Mouse (Mus musculus) hindbrain, postnatal 0 days (tissue): ENCODE measurements around the gene Slc29a1. TPM values are rescaled to one million over a fixed set of nuclear protein-coding genes. Genes with fewer than 3 reads are reported as not detected.

ENCODE experiments used
- ATAC-seq: fragments of 200-750 bp; cut with Nextera tagmentation; 2 replicates; pipeline ENCODE4 v1.8.0; 2017; ENCODE audit warnings: mild to moderate bottlenecking, moderate TSS enrichment, moderate library complexity
- DNase-seq: peaks from one replicate; pipeline ENCODE4 v3.0.0-alpha.2; 2015; ENCODE audit warnings: low spot score
- H3K27ac ChIP-seq: fragments of 300-500 bp; sonication (generic); 2 replicates; pipeline ENCODE4 v1.5.1; 2014; ENCODE audit warnings: mild to moderate bottlenecking
- H3K27me3 ChIP-seq: fragments of 300-500 bp; sonication (generic); 2 replicates; pipeline ENCODE4 v1.6.1; 2014; ENCODE audit warnings: low read length, mixed read lengths; ENCODE audit not compliant: insufficient read depth
- H3K36me3 ChIP-seq: fragments of 300-500 bp; sonication (generic); 2 replicates; pipeline ENCODE4 v1.6.1; 2014; ENCODE audit warnings: low read length, mixed read lengths; ENCODE audit not compliant: insufficient read depth
- H3K4me1 ChIP-seq: fragments of 300-500 bp; sonication (generic); 2 replicates; pipeline ENCODE4 v1.6.1; 2014; ENCODE audit warnings: antibody characterized with exemption, low read length, mixed read lengths; ENCODE audit not compliant: insufficient read depth
- H3K4me2 ChIP-seq: fragments of 300-500 bp; sonication (generic); 2 replicates; pipeline ENCODE4 v1.6.1; 2014; ENCODE audit warnings: low read depth, mild to moderate bottlenecking, low read length, moderate library complexity, mixed read lengths
- H3K4me3 ChIP-seq: fragments of 300-500 bp; sonication (generic); 2 replicates; pipeline ENCODE4 v1.5.1; 2014; ENCODE audit warnings: low read length
- H3K9ac ChIP-seq: fragments of 300-500 bp; sonication (generic); replicated peaks from 2 replicates; pipeline ENCODE4 v1.6.1; 2014; ENCODE audit warnings: mild to moderate bottlenecking, low read length, moderate library complexity, mixed read lengths
- H3K9me3 ChIP-seq: fragments of 300-500 bp; sonication (generic); 2 replicates; pipeline ENCODE4 v1.6.1; 2016; ENCODE audit warnings: low read length, mixed read lengths
- CTCF ChIP-seq: IDR thresholded peaks from 2 replicates; pipeline ENCODE4 v1.5.1; 2016; ENCODE audit warnings: antibody characterized with exemption, control low read depth, low read depth
- WGBS: fragments of 180-500 bp; shearing (Covaris S2); extraction: QIAGEN DNeasy Blood & Tissue Kit; methylation state at CpG from one replicate; pipeline ENCODE4 v1.1.7; 2014; 5-methylcytosine and 5-hydroxymethylcytosine counted together
- polyA plus RNA-seq: library from polyadenylated mRNA; unstranded; fragments of >200 nt; fragmentation: Nextera tagmentation; extraction: Ambion mirVana; gene quantifications from 2 replicates; pipeline ENCODE4 v1.2.1, GENCODE M21; 2015
- total RNA-seq: library from RNA; depleted of rRNA; stranded (reverse); fragments of >200 nt; gene quantifications from 2 replicates; pipeline ENCODE4 v1.2.3, GENCODE M21; 2014

Slc29a1 gene
- total and polyA plus RNA-seq, 2 experiments from 2014 or later, result 60.6 to 170 TPM

DNA sequence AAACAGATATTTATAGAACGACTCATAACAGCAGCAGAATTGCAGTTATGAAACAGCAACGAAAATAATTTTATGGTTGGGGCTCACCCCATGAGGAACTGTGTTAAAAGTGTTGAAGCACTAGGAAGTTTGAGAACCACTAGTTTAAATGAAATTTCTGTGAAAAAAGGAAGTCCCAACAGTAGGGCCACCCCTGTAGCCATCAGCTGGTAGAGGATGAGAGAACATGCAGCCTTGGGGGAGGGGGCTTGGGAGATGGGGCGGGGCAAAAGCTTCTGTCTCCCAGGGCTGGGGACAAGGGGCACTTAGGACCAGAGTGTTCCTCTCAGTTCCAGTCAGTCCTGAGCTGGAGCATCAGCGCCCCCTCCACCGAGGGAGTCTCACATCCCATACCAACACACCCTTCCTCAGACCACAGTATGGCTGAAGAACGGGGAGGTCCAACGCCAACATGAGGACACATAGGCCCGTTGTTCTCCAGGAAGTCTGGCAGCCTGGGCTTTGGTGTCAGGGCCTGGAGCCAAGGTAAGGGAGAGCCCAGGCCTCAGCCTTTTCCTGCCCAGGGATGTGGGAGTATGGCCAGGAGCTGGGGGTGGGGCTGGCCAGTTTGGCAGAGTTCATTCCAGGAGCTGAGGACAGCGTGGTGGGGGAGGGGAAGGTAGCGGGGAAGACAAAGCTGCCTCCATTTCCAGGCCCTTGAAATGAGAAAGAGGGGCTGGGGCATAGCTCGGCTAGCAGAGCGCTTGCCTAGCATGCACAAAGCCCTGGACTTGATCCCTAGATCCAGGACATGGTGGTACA, 15.1 kb downstream of the Slc29a1 start:
- no peak for TF ChIP-seq CTCF
- no peaks in the 10 kb centered on the region for H3K9me3 ChIP-seq
- ATAC-seq (peak; percentile 84), DNase-seq (peak; percentile 85)
- 0 out of 2 replicates have a peak overlapping the region, but pooled peaks have one; percentile 6 for H3K9ac ChIP-seq
- 0 out of 2 replicates have a peak overlapping the region, but pooled peaks have one; percentile 6 for H3K4me2 ChIP-seq
- WGBS, result 31% methylated on average over 12 of the region's 12 CpGs
- H3K27ac ChIP-seq, result peak overlapping the region; percentile 81
- no peaks in the 10 kb centered on the region for H3K27me3 ChIP-seq
- no peak overlapping the region for H3K4me3 ChIP-seq
- no peaks in the 10 kb centered on the region for H3K36me3 ChIP-seq
- H3K4me1 ChIP-seq, result no peaks in the 10 kb centered on the region; the same call in 1 of the 2 replicates

DNA sequence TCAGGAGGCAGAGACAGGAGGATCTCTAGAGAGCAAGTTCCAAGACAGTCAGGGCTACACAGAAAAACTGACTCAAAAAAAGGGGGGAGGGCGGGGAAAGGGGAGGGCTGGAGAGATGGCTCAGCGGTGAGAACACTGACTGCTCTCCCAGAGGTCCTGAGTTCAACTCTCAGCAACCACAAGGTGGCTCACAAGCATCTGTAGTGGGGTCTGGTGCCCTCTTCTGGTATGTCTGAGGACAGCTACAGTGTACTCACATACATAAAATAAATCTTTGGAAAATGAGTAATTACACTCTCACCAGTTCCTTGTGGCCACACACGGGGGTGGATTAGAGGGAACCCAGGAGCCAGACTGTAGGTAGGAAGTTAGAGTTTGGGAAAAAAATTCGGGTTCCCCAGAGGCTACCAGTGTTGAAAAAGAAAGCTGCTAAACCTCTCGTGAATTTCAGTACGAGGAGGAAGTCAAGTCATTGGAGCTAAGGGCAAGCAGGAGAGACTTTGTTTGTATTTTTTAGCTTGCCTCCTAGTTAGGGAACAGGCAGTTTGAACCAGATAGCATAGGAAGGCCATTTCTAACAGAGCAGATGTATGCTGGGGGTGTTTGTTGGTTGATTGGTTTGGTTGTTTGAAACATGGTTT, 16.6 kb downstream of the Slc29a1 start:
- TF ChIP-seq CTCF, result peak; percentile 71
- 74% methylated on average over 6 of the region's 6 CpGs for WGBS
- ATAC-seq, result no peak

DNA sequence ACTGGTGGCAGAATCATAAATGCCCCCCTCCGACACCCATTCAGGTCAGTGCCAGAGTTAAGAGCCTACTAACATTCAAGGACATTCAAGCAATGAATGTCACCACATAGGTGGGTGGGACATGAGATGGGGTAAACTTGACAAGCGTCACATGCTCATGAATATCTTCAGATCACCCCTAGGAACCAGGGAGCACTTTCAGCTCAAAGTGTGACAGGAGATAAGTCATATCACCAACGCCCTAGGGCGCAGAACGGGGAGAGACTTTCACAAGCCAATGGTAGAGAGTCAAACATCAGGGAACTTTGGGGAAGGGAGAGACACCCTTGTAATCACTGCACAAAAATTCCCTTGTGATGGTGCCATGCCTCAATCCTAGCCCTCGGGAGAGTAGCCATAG, 17.2 kb downstream of the Slc29a1 start:
- H3K4me1 ChIP-seq, result no peaks in the 10 kb centered on the region; the same call in 1 of the 2 replicates
- no peak overlapping the region for H3K4me3 ChIP-seq
- no peak for DNase-seq
- H3K9ac ChIP-seq, result no peak overlapping the region
- no peak overlapping the region for H3K27ac ChIP-seq
- H3K27me3 ChIP-seq, result no peaks in the 10 kb centered on the region
- no peaks in the 10 kb centered on the region for H3K36me3 ChIP-seq
- ATAC-seq, result no peak
- no peaks in the 10 kb centered on the region for H3K9me3 ChIP-seq
- H3K4me2 ChIP-seq, result no peak overlapping the region
- no peak for TF ChIP-seq CTCF
- WGBS, result 95% methylated on average over 6 of the region's 6 CpGs

More for the DNA sequence above, 16.6 kb downstream of the Slc29a1 start:
- DNase-seq, result peak; percentile 18
- H3K36me3 ChIP-seq, result no peaks in the 10 kb centered on the region
- no peaks in the 10 kb centered on the region for H3K27me3 ChIP-seq
- H3K27ac ChIP-seq, result no peak overlapping the region
- no peaks in the 10 kb centered on the region; the same call in 1 of the 2 replicates for H3K4me1 ChIP-seq
- no peak overlapping the region for H3K9ac ChIP-seq
- no peaks in the 10 kb centered on the region for H3K9me3 ChIP-seq
- H3K4me2 ChIP-seq, result no peak overlapping the region
- no peak overlapping the region for H3K4me3 ChIP-seq

DNA sequence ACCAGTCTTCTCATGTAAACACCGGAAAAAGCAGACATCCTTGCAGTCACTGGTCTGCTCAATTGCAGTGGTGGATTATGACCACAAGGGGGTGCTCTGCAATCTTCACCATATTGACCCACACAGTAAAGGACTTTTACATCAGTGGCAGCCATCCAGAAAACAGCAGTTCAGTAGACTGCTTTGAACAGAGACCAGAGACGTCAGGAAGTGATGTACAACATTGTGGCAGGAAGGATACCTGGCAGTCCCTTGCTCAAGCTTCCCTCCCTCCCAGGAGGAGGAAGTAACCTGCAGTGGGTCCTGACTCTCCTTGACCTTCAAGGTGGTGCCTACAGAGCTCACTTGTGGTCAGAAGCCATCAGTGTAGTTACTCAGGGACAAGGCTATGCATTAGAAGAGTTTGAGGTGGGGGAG, 17.8 kb downstream of the Slc29a1 start:
- WGBS, result 2% methylated on average over 2 of the region's 2 CpGs
- ATAC-seq, result no peak
- Histone ChIP-seq H3K27ac (peak overlapping the region; percentile 41; the same call in 1 of the 2 replicates), H3K4me2 (no peak overlapping the region), H3K9ac (no peak overlapping the region), H3K4me3 (no peak overlapping the region), H3K27me3 (no peaks in the 10 kb centered on the region), H3K36me3 (no peaks in the 10 kb centered on the region), H3K9me3 (no peaks in the 10 kb centered on the region), H3K4me1 (no peaks in the 10 kb centered on the region; the same call in 1 of the 2 replicates)
- peak; percentile 93 for TF ChIP-seq CTCF
- peak; percentile 90 for DNase-seq

DNA sequence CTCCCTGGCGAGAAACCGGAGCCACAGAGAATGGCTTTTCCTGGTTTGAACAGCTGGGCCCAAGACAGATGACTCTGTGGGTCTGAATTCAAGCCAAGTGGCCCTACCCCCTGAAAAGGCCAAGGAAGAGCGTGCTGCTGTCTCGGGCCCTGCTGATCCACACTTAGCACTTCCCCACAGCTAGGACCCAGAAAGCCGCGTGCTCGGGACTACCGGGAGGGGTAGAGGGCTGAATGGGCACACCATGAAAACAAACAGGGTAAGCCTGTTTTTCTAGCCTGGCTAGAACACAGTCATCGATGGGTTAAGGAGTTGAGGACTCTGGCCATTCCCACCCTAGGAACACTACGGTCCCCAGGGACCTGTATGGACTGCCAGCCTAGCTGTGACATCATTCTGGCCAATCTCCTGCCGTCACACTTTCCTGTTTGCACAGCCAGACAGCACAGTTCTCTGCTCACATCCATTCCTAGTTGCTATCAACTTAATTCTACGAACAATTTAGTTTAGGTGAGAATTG, 18.4 kb downstream of the Slc29a1 start:
- peak; percentile 25 for DNase-seq
- no peak overlapping the region for H3K4me3 ChIP-seq
- TF ChIP-seq CTCF, result no peak
- no peak overlapping the region for H3K9ac ChIP-seq
- no peaks in the 10 kb centered on the region; the same call in 1 of the 2 replicates for H3K4me1 ChIP-seq
- H3K4me2 ChIP-seq, result no peak overlapping the region
- H3K27me3 ChIP-seq, result no peaks in the 10 kb centered on the region
- 31% methylated on average over 12 of the region's 12 CpGs for WGBS
- H3K27ac ChIP-seq, result peak overlapping the region; percentile 41; the same call in 1 of the 2 replicates
- no peaks in the 10 kb centered on the region for H3K36me3 ChIP-seq
- no peak for ATAC-seq
- H3K9me3 ChIP-seq, result no peaks in the 10 kb centered on the region

DNA sequence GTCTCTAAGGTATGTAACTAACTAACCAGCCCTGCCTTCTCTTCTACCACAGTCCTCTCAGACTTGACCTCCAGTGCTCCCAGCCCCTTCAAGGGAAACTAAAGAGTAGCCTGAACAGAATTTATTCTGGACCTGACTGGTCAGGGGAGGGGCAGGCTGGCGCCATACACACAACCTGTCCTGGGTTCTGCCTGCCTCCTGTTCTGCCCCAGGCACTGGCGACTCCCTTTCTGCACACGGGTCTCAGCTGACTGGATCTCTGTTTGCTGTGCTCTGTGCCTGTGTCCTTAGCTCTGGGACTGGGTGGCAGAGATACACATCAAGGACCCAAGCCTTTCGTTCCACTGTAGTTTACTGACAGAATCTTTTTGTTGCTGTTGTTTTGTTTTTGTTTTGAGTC, 19.9 kb downstream of the Slc29a1 start:
- no peak overlapping the region for H3K9ac ChIP-seq
- no peak overlapping the region for H3K27ac ChIP-seq
- no peaks in the 10 kb centered on the region for H3K36me3 ChIP-seq
- H3K27me3 ChIP-seq, result no peaks in the 10 kb centered on the region
- 78% methylated on average over 4 of the region's 4 CpGs for WGBS
- H3K4me3 ChIP-seq, result no peak overlapping the region
- H3K4me2 ChIP-seq, result no peak overlapping the region
- DNase-seq (no peak), ATAC-seq (no peak)
- no peaks in the 10 kb centered on the region for H3K9me3 ChIP-seq
- peaks cover 3% of the 10 kb centered on the region; the same call in 1 of the 2 replicates for H3K4me1 ChIP-seq
- TF ChIP-seq CTCF, result no peak
